In the genomic region with DNA sequence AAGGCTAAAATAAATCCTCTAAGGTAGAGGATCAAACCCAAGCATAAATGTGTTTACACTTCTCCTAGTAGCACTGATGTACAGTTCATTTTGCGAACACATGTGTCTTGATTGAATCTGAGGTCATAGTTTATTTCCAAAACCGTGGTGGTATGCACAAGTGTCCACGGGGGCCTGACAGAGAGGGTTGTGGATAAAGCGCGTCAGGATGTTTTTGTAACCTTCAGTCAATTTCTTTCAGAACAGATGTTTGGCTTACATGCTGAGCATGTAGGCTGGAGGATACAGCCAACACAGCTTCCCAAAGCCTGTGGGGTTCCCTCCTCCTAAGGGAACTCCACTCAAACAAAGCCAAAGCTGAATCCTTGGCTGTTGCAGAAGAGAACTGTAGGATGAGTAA, we compare ENCODE assay signal across 14 mouse cellular contexts.
DNase-seq lines count a peak whose midpoint lies in the region; ATAC-seq and TF ChIP-seq lines count a peak whose summit lies in the region.
"Had no signal": no experiment of that assay in that cellular context is flagged by ENCODE, and none has a peak within 500 bp of the region (broad histone marks: within the 10 kb centered on the region; RNA-seq: fewer than 3 reads in every experiment).

No protein-coding gene starts in this region.

- peak; percentile 6 for DNase-seq in gastrocnemius, postnatal 14 days
- DNase-seq in gastrocnemius, postnatal 10 days: no peak
- DNase-seq in kidney, postnatal 0 days (ENCODE audit: low spot score): peak; percentile 9
- DNase-seq in kidney, adult 11 months: no peak
- DNase-seq in brain, adult 2 months (ENCODE audit: low read depth, low spot score): peak; percentile 43
- DNase-seq in urinary bladder, adult 2 months (ENCODE audit: low spot score): no peak
- DNase-seq in layer of hippocampus, postnatal 36 days: no peak
- DNase-seq: cerebellum, adult 8-10 months; kidney, adult 8-10 months; right cerebral cortex, postnatal 4 days; thymus, postnatal 4 days had no signal

- H3K4me2 ChIP-seq in kidney, postnatal 0 days (ENCODE audit: low read length): no peak overlapping the region
- H3K4me2 ChIP-seq in embryonic facial prominence, embryonic 12.5 days (replicated peaks): no peak overlapping the region

- H3K9ac ChIP-seq in kidney, postnatal 0 days (ENCODE audit: low read depth, low read length): no peak overlapping the region
- no peak overlapping the region for H3K9ac ChIP-seq in embryonic facial prominence, embryonic 12.5 days

- H3K36me3 ChIP-seq in kidney, postnatal 0 days (ENCODE audit: insufficient read depth, low read length): no peaks in the 10 kb centered on the region
- H3K36me3 ChIP-seq in embryonic facial prominence, embryonic 12.5 days: no peaks in the 10 kb centered on the region

- H3K27ac ChIP-seq in kidney, postnatal 0 days: no peak overlapping the region
- no peak overlapping the region for H3K27ac ChIP-seq in embryonic facial prominence, embryonic 12.5 days
- H3K27ac ChIP-seq: macrophage had no signal

- intact Hi-C loops in gastrocnemius, postnatal 14 days (cut with DNase I; ENCODE audit: low total_unique reads): no loop called here

- H3K4me3 ChIP-seq in kidney, postnatal 0 days (replicated peaks; ENCODE audit: low read depth, low read length): no peak overlapping the region
- no peak overlapping the region for H3K4me3 ChIP-seq in embryonic facial prominence, embryonic 12.5 days

- no peaks in the 10 kb centered on the region for H3K9me3 ChIP-seq in kidney, postnatal 0 days (replicated peaks; ENCODE audit: low read length)
- H3K9me3 ChIP-seq in embryonic facial prominence, embryonic 12.5 days: no peaks in the 10 kb centered on the region

- TF ChIP-seq CTCF in kidney, postnatal 0 days (IDR thresholded peaks at IDR 0.05; ENCODE audit: low read depth): no peak

- no peak for ATAC-seq in kidney, postnatal 0 days (replicated peaks; ENCODE audit: low FRiP score, low read depth)
- peak; percentile 69; the same call in 1 of the 2 replicates for ATAC-seq in embryonic facial prominence, embryonic 12.5 days (ENCODE audit: insufficient number of reproducible peaks, insufficient read depth, low FRiP score, low TSS enrichment)
- ATAC-seq: activated CD4-positive, CD25-positive, alpha-beta regulatory T cell, adult 4 months had no signal

- H3K27me3 ChIP-seq in kidney, postnatal 0 days (ENCODE audit: insufficient read depth, low read length): no peaks in the 10 kb centered on the region
- H3K27me3 ChIP-seq in embryonic facial prominence, embryonic 12.5 days: no peaks in the 10 kb centered on the region

- WGBS in kidney, postnatal 0 days: 41% methylated on average over 5 of the region's 5 CpGs
- WGBS in embryonic facial prominence, embryonic 12.5 days: 40% methylated on average over 5 of the region's 5 CpGs

- no peaks in the 10 kb centered on the region for H3K4me1 ChIP-seq in kidney, postnatal 0 days (replicated peaks; ENCODE audit: insufficient read depth, low read length)
- H3K4me1 ChIP-seq in embryonic facial prominence, embryonic 12.5 days: no peaks in the 10 kb centered on the region

Comparison
In these comparisons a context has a peak if more than half of its experiments do, and no peak if none do; other contexts are left out.
1. DNase-seq: peak in gastrocnemius, postnatal 14 days (single experiment), kidney, postnatal 0 days (single experiment) and brain, adult 2 months (single experiment); none in gastrocnemius, postnatal 10 days (single experiment), kidney, adult 11 months (single experiment), urinary bladder, adult 2 months (single experiment) and layer of hippocampus, postnatal 36 days (0 of 2).